Mouse (Mus musculus): ENCODE results near the gene Prpsap2.

DNA sequence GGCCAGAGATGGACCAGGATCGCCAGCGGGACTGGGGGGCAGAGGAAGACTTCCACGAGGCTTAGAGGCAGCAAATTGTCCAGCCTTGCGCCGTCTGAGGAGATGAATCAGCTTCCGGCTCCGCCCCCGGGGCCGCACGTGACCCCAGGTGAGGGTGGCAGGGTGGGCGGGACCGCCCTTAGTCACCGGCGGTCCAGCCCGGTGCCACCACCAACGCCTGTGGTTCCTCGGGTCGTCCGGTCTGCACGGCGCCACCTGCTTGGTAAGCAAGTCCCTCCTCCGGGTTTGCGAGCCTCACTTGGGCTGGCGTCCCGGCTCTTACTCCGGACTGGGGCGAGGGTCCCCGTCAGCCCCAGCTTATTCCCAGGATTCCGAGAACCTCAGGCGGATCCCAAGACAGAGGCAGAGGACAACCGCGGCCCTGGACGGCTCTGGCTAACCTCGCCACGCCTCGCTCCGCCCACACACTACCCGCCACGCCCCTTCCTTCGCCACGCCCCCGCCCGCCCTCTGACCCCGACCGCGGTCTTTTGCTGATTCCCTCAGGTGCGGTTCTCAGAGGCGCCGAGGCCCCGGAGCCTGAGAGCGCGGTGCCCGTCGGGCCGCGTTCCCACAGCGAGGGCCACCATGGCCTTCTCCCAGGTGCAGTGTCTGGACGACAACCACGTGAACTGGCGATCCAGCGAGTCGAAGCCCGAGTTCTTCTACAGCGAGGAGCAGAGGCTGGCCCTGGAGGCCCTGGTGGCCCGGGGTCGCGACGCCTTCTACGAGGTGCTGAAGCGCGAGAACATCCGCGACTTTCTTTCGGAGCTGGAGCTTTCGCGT lies 77.8 kb downstream of the Prpsap2 start, which contains the start of gene Fam83g:
- TF ChIP-seq GATA1 (IDR thresholded peaks at IDR 0.05; ENCODE audit: low read length) = no peak
- no peak for TF ChIP-seq TAL1 (IDR thresholded peaks at IDR 0.05; ENCODE audit: low read length)

All from erythroblast, embryonic 14.5 days (primary cell).